Mouse (Mus musculus): ENCODE data around the gene Smco3.

Gene Smco3

GRCm38 (mm10) chr6:136782146-136782545 is 53.1 kb downstream of the Smco3 start:
- no peak overlapping the region for H3K4me3 ChIP-seq (replicated peaks; ENCODE audit: low read length)
- H3K4me1 ChIP-seq (replicated peaks; ENCODE audit: low read depth, low read length): peaks cover 4% of the 10 kb centered on the region; the same call in 1 of the 2 replicates
- no peaks in the 10 kb centered on the region for H3K27me3 ChIP-seq (ENCODE audit: insufficient read depth, low read length)
- TF ChIP-seq CTCF (conservative IDR thresholded peaks at IDR 0.05; ENCODE audit: low read length) (no peak), POU5F1 (IDR thresholded peaks at IDR 0.05; ENCODE audit: borderline replicate concordance, low read length) (no peak), NANOG (IDR thresholded peaks at IDR 0.05; ENCODE audit: borderline replicate concordance, low read length) (no peak)
- no peaks in the 10 kb centered on the region for H3K36me3 ChIP-seq (ENCODE audit: insufficient read depth, low read length)
- H3K9me3 ChIP-seq (ENCODE audit: low read length): no peaks in the 10 kb centered on the region

DNA sequence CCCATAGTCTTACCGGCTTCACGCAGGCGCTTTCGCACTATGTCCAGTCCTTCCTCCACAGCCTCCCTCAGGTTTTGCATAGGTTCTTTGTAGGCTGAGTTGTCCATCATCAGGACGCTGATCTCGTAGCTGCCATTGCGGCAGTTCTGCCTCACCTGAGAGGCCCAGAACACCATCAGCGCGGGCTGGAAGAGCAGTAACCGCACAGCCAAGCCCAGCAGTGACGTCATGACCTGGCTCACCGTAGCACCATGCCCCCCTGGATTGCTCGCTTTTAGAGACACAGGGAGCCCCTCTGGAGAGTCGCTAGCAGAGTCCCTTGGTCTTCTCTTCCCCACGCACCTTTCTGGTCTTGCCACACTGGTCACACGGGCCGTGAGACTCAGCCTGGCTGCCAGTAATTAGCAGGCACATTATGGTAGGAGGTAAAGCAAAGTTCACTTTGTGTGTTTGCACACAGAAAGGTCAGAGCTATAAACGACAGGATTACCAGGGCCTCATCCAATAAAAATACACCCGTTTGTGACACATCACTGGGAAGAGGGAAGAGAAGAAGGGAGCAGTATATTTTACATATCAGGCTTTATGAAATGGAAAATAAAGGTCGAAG is 53.8 kb downstream of the Smco3 start, which contains the start of gene Gucy2c:
TSS of gene Gucy2c (minus strand) at position 389 of the 610 bp plus-strand sequence.
- H3K4me3 ChIP-seq (replicated peaks; ENCODE audit: low read length): no peak within 1 kb of the TSS
- peaks cover 4% of the 10 kb centered on the region; the same call in 1 of the 2 replicates for H3K4me1 ChIP-seq (replicated peaks; ENCODE audit: low read depth, low read length)
- no peaks in the 10 kb centered on the region for H3K36me3 ChIP-seq (ENCODE audit: insufficient read depth, low read length)
- H3K27me3 ChIP-seq (ENCODE audit: insufficient read depth, low read length): no peaks in the 10 kb centered on the region
- no peak for TF ChIP-seq CTCF (conservative IDR thresholded peaks at IDR 0.05; ENCODE audit: low read length)
- TF ChIP-seq POU5F1 (IDR thresholded peaks at IDR 0.05; ENCODE audit: borderline replicate concordance, low read length): no peak
- no peak for TF ChIP-seq NANOG (IDR thresholded peaks at IDR 0.05; ENCODE audit: borderline replicate concordance, low read length)
- no peaks in the 10 kb centered on the region for H3K9me3 ChIP-seq (ENCODE audit: low read length)
